Mouse (Mus musculus) embryonic facial prominence, embryonic 14.5 days (tissue): ENCODE measurements around the gene Tmtc4. TPM values are rescaled to one million over a fixed set of nuclear protein-coding genes. Genes with fewer than 3 reads are reported as not detected.

Experiments used
- ATAC-seq: fragments of 200-750 bp; cut with Nextera tagmentation; 2 replicates; pipeline ENCODE4 v1.8.0; 2017; ENCODE audit warnings: low read depth, moderate number of reproducible peaks, moderate TSS enrichment
- DNase-seq: peaks from one replicate; pipeline ENCODE4 v3.0.0-alpha.2; 2015; ENCODE audit warnings: low spot score
- H3K27ac ChIP-seq: fragments of 300-500 bp; sonication (generic); replicated peaks from 2 replicates; pipeline ENCODE4 v1.5.1; 2014; ENCODE audit warnings: low read depth, mild to moderate bottlenecking, low read length, moderate library complexity
- H3K27me3 ChIP-seq: fragments of 300-500 bp; sonication (generic); replicated peaks from 2 replicates; pipeline ENCODE4 v1.6.1; 2014; ENCODE audit warnings: low read length; ENCODE audit not compliant: control insufficient read depth, insufficient read depth
- H3K36me3 ChIP-seq: fragments of 300-500 bp; sonication (generic); 2 replicates; pipeline ENCODE4 v1.6.1; 2014; ENCODE audit warnings: low read length, mixed read lengths; ENCODE audit not compliant: control insufficient read depth, insufficient read depth
- H3K4me1 ChIP-seq: fragments of 300-500 bp; sonication (generic); 2 replicates; pipeline ENCODE4 v1.6.1; 2014; ENCODE audit warnings: antibody characterized with exemption, low read length; ENCODE audit not compliant: control insufficient read depth, insufficient read depth
- H3K4me2 ChIP-seq: fragments of 300-500 bp; sonication (generic); 2 replicates; pipeline ENCODE4 v1.6.1; 2014; ENCODE audit warnings: low read depth, mild to moderate bottlenecking, low read length, moderate library complexity, mixed read lengths
- H3K4me3 ChIP-seq: fragments of 300-500 bp; sonication (generic); 2 replicates; pipeline ENCODE4 v1.5.1; 2014; ENCODE audit warnings: low read depth, mild to moderate bottlenecking, low read length
- H3K9ac ChIP-seq: fragments of 300-500 bp; sonication (generic); 2 replicates; pipeline ENCODE4 v1.6.1; 2014; ENCODE audit warnings: low read depth, mild to moderate bottlenecking, low read length, moderate library complexity, mixed read lengths
- H3K9me3 ChIP-seq: fragments of 300-500 bp; sonication (generic); 2 replicates; pipeline ENCODE4 v1.6.1; 2016; ENCODE audit warnings: low read length; ENCODE audit not compliant: control insufficient read depth
- WGBS: fragments of 180-500 bp; shearing (Covaris S2); extraction: QIAGEN DNeasy Blood & Tissue Kit; methylation state at CpG from one replicate; pipeline ENCODE4 v1.1.7; 2014; 5-methylcytosine and 5-hydroxymethylcytosine counted together
- polyA plus RNA-seq: library from polyadenylated mRNA; unstranded; fragments of >200 nt; fragmentation: Nextera tagmentation; extraction: Ambion mirVana; gene quantifications from 2 replicates; pipeline ENCODE4 v1.2.1, GENCODE M21; 2014

The Tmtc4 gene
- 26.2 and 34.6 TPM in 2 replicates for polyA plus RNA-seq

GRCm38 (mm10) chr14:122983226-122984215 is at the start of gene Tmtc4:
Gene Tmtc4 (minus strand): TSS chr14:122984035.
- 2% methylated on average over 21 of the region's 54 CpGs for WGBS
- DNase-seq = peak; percentile 99
- ATAC-seq = peak; percentile 99
- Histone ChIP-seq H3K9ac (peak within 1 kb of the TSS; percentile 88), H3K4me3 (peak within 1 kb of the TSS; percentile 83), H3K9me3 (no peaks in the 10 kb centered on the region), H3K36me3 (no peaks in the 10 kb centered on the region), H3K27ac (peak within 1 kb of the TSS; percentile 95), H3K4me2 (peak within 1 kb of the TSS; percentile 92), H3K4me1 (peaks cover 15% of the 10 kb centered on the region; the same call in 1 of the 2 replicates), H3K27me3 (no peaks in the 10 kb centered on the region)

GRCm38 (mm10) chr14:123032435-123032834 is 48.6 kb upstream of the Tmtc4 start:
- WGBS = 78% methylated on average over 1 of the region's 1 CpGs
- DNase-seq (no peak), ATAC-seq (no peak)
- Histone ChIP-seq H3K9ac (no peak overlapping the region), H3K4me3 (no peak overlapping the region), H3K27ac (no peak overlapping the region), H3K4me1 (no peaks in the 10 kb centered on the region), H3K9me3 (peaks cover 5% of the 10 kb centered on the region; the same call in 1 of the 2 replicates), H3K27me3 (no peaks in the 10 kb centered on the region), H3K4me2 (no peak overlapping the region), H3K36me3 (no peaks in the 10 kb centered on the region)

- Histone ChIP-seq H3K9ac (no peak overlapping the region), H3K36me3 (no peaks in the 10 kb centered on the region), H3K4me3 (no peak overlapping the region), H3K9me3 (peaks cover 5% of the 10 kb centered on the region; the same call in 1 of the 2 replicates), H3K4me2 (no peak overlapping the region), H3K27ac (no peak overlapping the region), H3K4me1 (no peaks in the 10 kb centered on the region), H3K27me3 (no peaks in the 10 kb centered on the region)
- ATAC-seq (no peak), DNase-seq (no peak)
- WGBS = 59% methylated on average over 2 of the region's 2 CpGs
Measured at GRCm38 (mm10) chr14:123027876-123028275, 44.0 kb upstream of the Tmtc4 start.

GRCm38 (mm10) chr14:123022981-123023380 is 39.1 kb upstream of the Tmtc4 start:
- Histone ChIP-seq H3K9ac (no peak overlapping the region), H3K4me2 (no peak overlapping the region), H3K4me1 (no peaks in the 10 kb centered on the region), H3K27ac (no peak overlapping the region), H3K27me3 (no peaks in the 10 kb centered on the region), H3K9me3 (no peaks in the 10 kb centered on the region), H3K36me3 (no peaks in the 10 kb centered on the region), H3K4me3 (no peak overlapping the region)
- DNase-seq (no peak), ATAC-seq (no peak)

GRCm38 (mm10) chr14:123016310-123016709 is 32.5 kb upstream of the Tmtc4 start:
- H3K9ac ChIP-seq = no peak overlapping the region
- H3K9me3 ChIP-seq = no peaks in the 10 kb centered on the region
- no peak overlapping the region for H3K27ac ChIP-seq
- no peak for DNase-seq
- no peaks in the 10 kb centered on the region for H3K27me3 ChIP-seq
- no peaks in the 10 kb centered on the region for H3K4me1 ChIP-seq
- H3K36me3 ChIP-seq = no peaks in the 10 kb centered on the region
- no peak for ATAC-seq
- no peak overlapping the region for H3K4me3 ChIP-seq
- 82% methylated on average over 1 of the region's 1 CpGs for WGBS
- no peak overlapping the region for H3K4me2 ChIP-seq

GRCm38 (mm10) chr14:123015687-123016086 is 31.9 kb upstream of the Tmtc4 start:
- H3K27me3 ChIP-seq = no peaks in the 10 kb centered on the region
- H3K9ac ChIP-seq = no peak overlapping the region
- H3K4me2 ChIP-seq = no peak overlapping the region
- WGBS = 73% methylated on average over 2 of the region's 2 CpGs
- H3K4me1 ChIP-seq = no peaks in the 10 kb centered on the region
- no peak overlapping the region for H3K4me3 ChIP-seq
- no peak overlapping the region for H3K27ac ChIP-seq
- H3K36me3 ChIP-seq = no peaks in the 10 kb centered on the region
- ATAC-seq (no peak), DNase-seq (no peak)
- H3K9me3 ChIP-seq = no peaks in the 10 kb centered on the region

GRCm38 (mm10) chr14:123009108-123010018 is 25.5 kb upstream of the Tmtc4 start:
- 69% methylated on average over 18 of the region's 18 CpGs for WGBS
- no peak for DNase-seq

GRCm38 (mm10) chr14:123008672-123009071 is 24.8 kb upstream of the Tmtc4 start:
- Histone ChIP-seq H3K4me3 (no peak overlapping the region), H3K36me3 (no peaks in the 10 kb centered on the region), H3K27me3 (no peaks in the 10 kb centered on the region), H3K4me1 (no peaks in the 10 kb centered on the region), H3K4me2 (no peak overlapping the region), H3K9ac (no peak overlapping the region), H3K27ac (no peak overlapping the region), H3K9me3 (no peaks in the 10 kb centered on the region)
- 83% methylated on average over 2 of the region's 2 CpGs for WGBS
- DNase-seq = no peak
- no peak for ATAC-seq

More at GRCm38 (mm10) chr14:123009108-123010018, 25.5 kb upstream of the Tmtc4 start:
- Histone ChIP-seq H3K4me1 (no peaks in the 10 kb centered on the region), H3K36me3 (no peaks in the 10 kb centered on the region), H3K4me2 (no peak overlapping the region), H3K9ac (no peak overlapping the region), H3K27me3 (no peaks in the 10 kb centered on the region), H3K4me3 (no peak overlapping the region), H3K9me3 (no peaks in the 10 kb centered on the region), H3K27ac (no peak overlapping the region)
- no peak for ATAC-seq
